Mouse (Mus musculus) heart, embryonic 10.5 days (tissue): ENCODE data around the gene Cenpm. TPM values are rescaled to one million over a fixed set of nuclear protein-coding genes. Genes with fewer than 3 reads are reported as not detected.
"Not testable (repeated sequence)": the region's sequence is repeated elsewhere in the genome, so short reads cannot be mapped to it uniquely, and the experiment has no call there.

Experiments
- DNase-seq: peaks from one replicate; pipeline ENCODE4 v3.0.0-alpha.2; 2017; ENCODE audit warnings: low spot score
- H3K27ac ChIP-seq: fragments of 300-500 bp; sonication (generic); 2 replicates; pipeline ENCODE4 v1.5.1; 2016; ENCODE audit warnings: mild to moderate bottlenecking
- H3K27me3 ChIP-seq: fragments of 300-500 bp; sonication (generic); 2 replicates; pipeline ENCODE4 v1.6.1; 2016; ENCODE audit warnings: mild to moderate bottlenecking; ENCODE audit not compliant: poor library complexity, insufficient read depth, severe bottlenecking
- H3K36me3 ChIP-seq: fragments of 300-500 bp; sonication (generic); 2 replicates; pipeline ENCODE4 v1.6.1; 2016; ENCODE audit warnings: mild to moderate bottlenecking, moderate library complexity
- H3K4me1 ChIP-seq: fragments of 300-500 bp; sonication (generic); 2 replicates; pipeline ENCODE4 v1.6.1; 2016; ENCODE audit warnings: mild to moderate bottlenecking
- H3K4me3 ChIP-seq: fragments of 300-500 bp; sonication (generic); 2 replicates; pipeline ENCODE4 v1.5.1; 2016; ENCODE audit warnings: mild to moderate bottlenecking, moderate library complexity
- H3K9me3 ChIP-seq: fragments of 300-500 bp; sonication (generic); 2 replicates; pipeline ENCODE4 v1.6.1; 2016; ENCODE audit warnings: mild to moderate bottlenecking, moderate library complexity
- WGBS: fragments of 180-500 bp; shearing (Covaris S2); methylation state at CpG from one replicate; pipeline ENCODE4 v1.1.7; 2016; 5-methylcytosine and 5-hydroxymethylcytosine counted together
- polyA plus RNA-seq: library from polyadenylated mRNA; unstranded; fragments of >200 nt; fragmentation: Nextera tagmentation; extraction: Ambion mirVana; gene quantifications from 2 replicates; pipeline ENCODE4 v1.2.1, GENCODE M21; 2016

Cenpm gene
- polyA plus RNA-seq, 1 experiment from 2014 or later = 58.1 TPM

DNA sequence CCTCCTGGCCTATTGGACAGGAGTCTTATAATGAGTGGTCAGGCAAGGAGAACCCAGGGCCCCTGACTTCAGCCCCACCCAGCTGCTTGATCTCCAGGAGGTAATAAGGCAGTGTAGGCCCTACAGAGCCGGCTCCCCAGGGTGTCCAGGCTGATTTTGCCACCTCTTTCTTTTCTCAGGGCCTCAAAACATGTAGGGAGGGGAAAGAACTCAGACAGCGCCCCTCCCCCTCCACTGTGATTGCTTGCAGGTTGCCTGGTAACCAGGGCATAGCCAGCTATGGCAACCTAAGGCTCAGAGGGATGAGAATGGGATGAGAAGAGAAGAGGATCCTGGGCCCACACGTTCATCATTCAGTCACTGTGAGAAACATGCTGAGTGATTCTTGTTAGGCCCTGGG is 23.6 kb upstream of the Cenpm start:
- H3K4me3 ChIP-seq = no peak overlapping the region
- DNase-seq = no peak
- no peaks in the 10 kb centered on the region for H3K9me3 ChIP-seq
- no peaks in the 10 kb centered on the region for H3K36me3 ChIP-seq
- peaks cover 29% of the 10 kb centered on the region for H3K4me1 ChIP-seq
- WGBS = 16% methylated on average over 3 of the region's 3 CpGs
- H3K27me3 ChIP-seq = peaks cover 42% of the 10 kb centered on the region
- H3K27ac ChIP-seq = no peak overlapping the region

DNA sequence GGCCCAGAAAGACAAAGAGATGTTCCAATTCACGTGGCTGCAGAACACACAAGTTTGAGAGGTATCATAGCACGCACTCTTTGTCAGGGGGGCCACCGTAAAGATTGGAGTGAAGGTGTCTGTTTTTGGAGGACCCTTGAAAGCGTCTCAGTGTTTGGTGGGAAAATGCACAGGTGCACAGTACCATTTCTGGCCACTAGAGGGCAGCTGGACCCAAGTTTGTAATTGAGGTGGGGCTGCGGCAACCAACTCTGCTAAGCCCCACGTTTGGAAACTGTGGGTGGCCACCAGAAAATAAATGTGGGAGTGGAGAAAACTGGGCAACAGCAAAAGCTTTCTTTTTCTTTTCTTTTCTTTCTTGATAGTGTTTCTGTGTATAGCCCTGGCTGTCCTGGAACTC is 21.8 kb upstream of the Cenpm start:
- no peak for DNase-seq
- H3K4me1 ChIP-seq = peaks cover 35% of the 10 kb centered on the region
- H3K9me3 ChIP-seq = no peaks in the 10 kb centered on the region
- H3K27me3 ChIP-seq = peaks cover 23% of the 10 kb centered on the region
- no peak overlapping the region for H3K27ac ChIP-seq
- H3K36me3 ChIP-seq = no peaks in the 10 kb centered on the region
- no peak overlapping the region for H3K4me3 ChIP-seq
- 11% methylated on average over 6 of the region's 6 CpGs for WGBS

DNA sequence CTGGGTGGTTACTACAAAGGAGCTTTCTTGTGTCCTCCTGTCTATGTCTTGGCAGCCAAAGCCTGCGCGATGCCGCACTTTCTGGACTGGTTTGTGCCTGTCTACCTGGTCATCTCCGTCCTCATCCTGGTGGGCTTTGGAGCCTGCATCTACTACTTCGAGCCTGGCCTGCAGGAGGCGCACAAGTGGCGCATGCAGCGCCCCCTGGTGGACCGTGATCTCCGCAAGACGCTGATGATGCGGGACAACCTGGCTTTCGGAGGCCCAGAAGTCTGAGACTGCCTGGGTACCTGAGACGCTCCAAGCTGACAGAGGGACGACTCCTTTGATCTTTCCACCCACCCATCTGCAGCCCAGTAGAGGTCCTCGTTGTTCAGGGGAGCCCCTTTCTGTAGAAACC is 15.0 kb upstream of the Cenpm start:
- Histone ChIP-seq H3K4me3 (no peak overlapping the region), H3K27me3 (peaks cover 49% of the 10 kb centered on the region), H3K36me3 (no peaks in the 10 kb centered on the region), H3K9me3 (no peaks in the 10 kb centered on the region), H3K27ac (no peak overlapping the region), H3K4me1 (peaks cover 16% of the 10 kb centered on the region)
- peak; percentile 86 for DNase-seq
- WGBS = 9% methylated on average over 16 of the region's 16 CpGs

DNA sequence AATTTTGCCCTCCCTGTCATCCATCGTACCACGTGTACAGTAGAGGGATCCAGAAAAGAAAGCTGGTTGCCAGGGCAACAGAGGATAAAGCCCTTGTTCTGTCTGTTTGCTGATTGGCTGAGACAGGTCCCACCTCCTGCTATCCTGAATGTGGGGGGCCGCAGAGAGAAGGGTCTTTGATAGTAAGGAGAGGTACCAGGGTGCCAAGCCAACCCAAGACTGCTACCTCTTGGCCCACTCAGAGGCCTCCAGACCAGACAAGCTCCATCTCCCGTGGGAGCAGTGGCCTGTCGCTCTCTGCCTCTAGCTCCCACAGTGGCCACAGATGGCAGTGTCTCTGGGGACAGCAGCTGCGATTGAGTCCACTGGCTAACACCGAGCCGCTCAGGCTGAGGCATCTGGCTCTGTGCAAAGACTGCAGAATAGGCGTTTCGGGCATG is 11.4 kb upstream of the Cenpm start:
- WGBS = 24% methylated on average over 10 of the region's 10 CpGs

DNA sequence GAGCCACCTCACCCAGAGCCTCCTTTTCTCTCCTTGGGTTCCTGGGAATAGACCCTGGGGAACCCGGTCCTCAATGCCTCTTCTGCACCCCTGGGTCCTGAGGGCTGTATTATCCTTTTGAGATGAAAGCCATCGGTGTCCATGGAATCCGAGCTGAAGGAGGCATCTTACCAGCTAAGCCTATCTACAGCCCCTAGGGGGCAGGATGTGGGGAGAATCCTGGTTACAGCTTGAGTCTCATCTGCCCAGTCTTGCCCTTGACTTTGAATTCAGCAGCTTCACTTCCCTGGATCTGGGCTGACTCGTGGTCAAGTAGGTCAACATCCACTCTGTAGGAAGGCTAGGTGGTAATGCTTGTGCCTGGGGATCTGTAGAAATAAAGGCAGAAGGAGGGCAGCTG is 10.7 kb upstream of the Cenpm start:
- H3K36me3 ChIP-seq = no peaks in the 10 kb centered on the region
- peaks cover 8% of the 10 kb centered on the region for H3K4me1 ChIP-seq
- DNase-seq = no peak
- 53% methylated on average over 4 of the region's 4 CpGs for WGBS
- no peak overlapping the region for H3K4me3 ChIP-seq
- H3K27me3 ChIP-seq = peaks cover 41% of the 10 kb centered on the region
- no peaks in the 10 kb centered on the region for H3K9me3 ChIP-seq
- no peak overlapping the region for H3K27ac ChIP-seq

More for the DNA sequence above, 11.4 kb upstream of the Cenpm start:
- Histone ChIP-seq H3K4me1 (peaks cover 8% of the 10 kb centered on the region), H3K4me3 (no peak overlapping the region), H3K36me3 (no peaks in the 10 kb centered on the region), H3K9me3 (no peaks in the 10 kb centered on the region), H3K27ac (no peak overlapping the region), H3K27me3 (peaks cover 46% of the 10 kb centered on the region)
- DNase-seq = no peak

DNA sequence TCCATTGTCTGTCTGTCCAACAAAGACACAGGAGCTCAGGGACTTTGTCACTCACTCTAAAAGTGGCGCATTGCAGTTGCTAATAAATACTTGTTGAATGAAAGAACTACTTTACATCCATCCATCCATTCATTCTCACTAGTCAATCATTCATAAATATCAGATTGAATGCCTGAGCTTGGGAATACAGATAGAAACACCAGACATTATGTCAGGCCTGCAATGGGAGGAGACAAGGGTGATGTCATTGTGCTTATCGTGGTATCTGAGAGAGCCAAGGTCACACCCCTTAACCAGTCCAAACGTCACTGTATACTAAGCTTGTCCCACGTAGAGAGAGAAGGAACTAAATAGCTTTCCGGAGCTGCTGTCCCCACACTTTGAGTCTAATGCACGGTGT is 7.5 kb upstream of the Cenpm start, which contains the start of gene 1500009C09Rik:
1500009C09Rik (plus strand) TSS at position 301 of the 400 bp plus-strand sequence.
- WGBS = 78% methylated on average over 6 of the region's 6 CpGs
- Histone ChIP-seq H3K36me3 (no peaks in the 10 kb centered on the region), H3K27ac (no peak within 1 kb of the TSS), H3K9me3 (no peaks in the 10 kb centered on the region), H3K4me3 (no peak within 1 kb of the TSS), H3K27me3 (peaks cover 13% of the 10 kb centered on the region), H3K4me1 (peaks cover 8% of the 10 kb centered on the region)
- no peak for DNase-seq

DNA sequence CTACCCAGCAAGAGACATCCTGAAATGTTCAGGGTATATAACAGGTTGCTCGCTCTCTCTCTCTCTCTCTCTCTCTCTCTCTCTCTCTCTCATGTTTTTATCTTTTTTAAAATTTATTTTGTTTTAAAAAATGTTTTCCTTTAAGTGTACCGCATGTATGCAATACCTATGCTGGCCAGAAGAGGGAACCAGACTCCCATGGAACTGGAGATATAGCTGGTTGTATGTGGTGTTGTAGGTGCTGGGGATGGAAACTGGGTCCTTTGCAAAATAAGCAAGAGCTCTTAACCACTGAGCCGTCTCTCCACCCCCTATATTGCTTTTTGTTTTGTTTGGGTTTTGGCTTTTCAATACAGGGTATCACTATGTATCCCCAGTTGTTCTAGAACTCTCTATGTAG is 7.0 kb upstream of the Cenpm start:
- DNase-seq = no peak
- no peak overlapping the region for H3K27ac ChIP-seq
- peaks cover 13% of the 10 kb centered on the region for H3K27me3 ChIP-seq
- peaks cover 8% of the 10 kb centered on the region for H3K4me1 ChIP-seq
- H3K9me3 ChIP-seq = no peaks in the 10 kb centered on the region
- no peak overlapping the region for H3K4me3 ChIP-seq
- 94% methylated on average over 3 of the region's 3 CpGs for WGBS
- no peaks in the 10 kb centered on the region for H3K36me3 ChIP-seq

DNA sequence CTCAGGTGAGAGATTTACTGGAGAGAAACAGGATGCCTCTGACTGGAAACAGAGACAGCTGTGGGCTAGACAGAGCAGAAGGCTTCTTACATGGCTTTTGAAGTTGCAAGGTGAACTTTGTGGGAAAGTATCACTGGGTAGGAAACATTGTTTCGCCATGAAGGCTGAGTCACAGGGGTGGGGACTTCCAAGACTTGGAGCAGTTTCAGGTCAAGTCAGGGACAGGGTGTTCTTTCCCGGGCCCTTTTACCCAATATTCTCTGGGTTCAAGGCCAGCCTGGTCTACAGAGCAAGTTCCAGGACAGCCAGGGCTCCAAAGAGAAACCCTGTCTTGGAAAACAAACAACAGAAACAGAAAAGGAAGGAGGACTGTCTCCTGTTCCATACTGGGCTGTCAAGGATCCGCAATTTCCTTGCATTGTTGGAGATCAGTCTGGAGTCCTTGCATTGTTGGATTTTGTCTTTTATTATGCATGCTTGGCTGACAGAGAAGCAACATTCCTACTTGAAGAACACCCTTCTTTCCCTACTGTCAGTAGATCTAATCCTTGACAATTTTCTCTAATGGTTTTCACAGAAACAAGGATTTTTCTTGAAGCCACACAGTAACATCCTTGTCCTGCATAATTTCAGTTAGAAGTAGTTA is 2.7 kb upstream of the Cenpm start:
- Histone ChIP-seq H3K36me3 (no peaks in the 10 kb centered on the region), H3K4me3 (no peak overlapping the region), H3K27ac (no peak overlapping the region), H3K27me3 (no peaks in the 10 kb centered on the region), H3K4me1 (peaks cover 7% of the 10 kb centered on the region), H3K9me3 (no peaks in the 10 kb centered on the region)
- WGBS = 78% methylated on average over 3 of the region's 3 CpGs
- DNase-seq = no peak

DNA sequence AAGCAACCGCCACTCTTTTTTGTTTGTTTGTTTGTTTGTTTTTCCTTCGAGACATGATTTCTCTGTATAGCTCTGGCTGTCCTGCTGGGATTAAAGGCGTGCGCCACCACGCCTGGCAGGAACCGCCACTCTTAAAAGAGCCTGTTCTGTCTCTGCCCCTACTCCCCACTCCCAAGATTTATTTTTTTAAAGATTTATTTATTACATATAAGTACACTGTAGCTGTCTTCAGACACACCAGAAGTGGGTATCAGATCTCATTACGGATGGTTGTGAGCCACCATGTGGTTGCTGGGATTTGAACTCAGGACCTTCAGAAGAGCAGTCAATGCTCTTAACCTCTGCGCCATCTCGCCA is 235 bp upstream of the Cenpm start:
- WGBS = 24% methylated on average over 9 of the region's 9 CpGs

DNA sequence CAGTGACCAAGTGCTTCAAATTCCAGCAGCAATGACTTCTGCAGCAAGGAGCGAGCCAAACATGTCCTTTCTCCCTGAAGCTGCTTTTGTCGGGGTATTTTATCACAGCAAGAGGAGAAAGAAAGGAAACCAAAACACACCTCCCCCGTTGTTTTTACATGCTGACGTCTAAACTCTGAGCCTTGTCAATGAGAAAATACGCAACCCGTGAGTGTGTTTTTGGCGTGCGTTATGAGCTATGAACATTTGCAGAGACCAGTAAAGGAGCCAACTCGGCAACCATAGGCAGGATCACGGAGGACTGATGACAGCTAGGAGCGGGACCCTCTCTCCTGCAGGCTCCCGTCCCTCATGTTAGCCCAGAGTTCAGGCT is 820 bp downstream of the Cenpm start:
- H3K27me3 ChIP-seq = no peaks in the 10 kb centered on the region
- peak overlapping the region; percentile 92 for H3K27ac ChIP-seq
- H3K4me1 ChIP-seq = peaks cover 7% of the 10 kb centered on the region
- peaks cover 12% of the 10 kb centered on the region; the same call in 1 of the 2 replicates for H3K36me3 ChIP-seq
- no peak for DNase-seq
- WGBS = 8% methylated on average over 12 of the region's 12 CpGs
- peak overlapping the region; percentile 82 for H3K4me3 ChIP-seq
- H3K9me3 ChIP-seq = no peaks in the 10 kb centered on the region

More for the DNA sequence above, 235 bp upstream of the Cenpm start:
- DNase-seq, H3K36me3 ChIP-seq, H3K4me1 ChIP-seq, H3K27me3 ChIP-seq, H3K9me3 ChIP-seq: not testable (repeated sequence)
- H3K4me3 ChIP-seq = peak overlapping the region; percentile 82
- H3K27ac ChIP-seq = peak overlapping the region; percentile 92

DNA sequence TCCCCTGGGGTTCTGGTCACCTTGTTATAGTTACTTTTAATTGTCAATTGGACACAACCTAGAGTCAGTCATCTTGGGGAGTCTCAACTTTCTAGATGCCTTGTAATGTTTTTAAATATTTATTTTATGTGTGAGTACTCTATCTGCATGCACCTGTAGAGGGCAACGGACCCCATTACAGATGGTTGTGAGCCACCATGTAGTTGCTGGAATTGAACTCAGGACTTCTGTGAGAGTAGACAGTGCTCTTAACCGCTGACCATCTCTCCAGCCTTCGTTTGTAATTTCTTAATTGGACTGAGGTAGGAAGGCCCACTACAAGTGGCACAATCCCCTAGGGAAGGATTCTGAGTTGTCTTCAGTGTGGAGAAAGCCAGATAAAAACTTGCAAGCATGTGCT is 1.2 kb downstream of the Cenpm start:
- no peak for DNase-seq

DNA sequence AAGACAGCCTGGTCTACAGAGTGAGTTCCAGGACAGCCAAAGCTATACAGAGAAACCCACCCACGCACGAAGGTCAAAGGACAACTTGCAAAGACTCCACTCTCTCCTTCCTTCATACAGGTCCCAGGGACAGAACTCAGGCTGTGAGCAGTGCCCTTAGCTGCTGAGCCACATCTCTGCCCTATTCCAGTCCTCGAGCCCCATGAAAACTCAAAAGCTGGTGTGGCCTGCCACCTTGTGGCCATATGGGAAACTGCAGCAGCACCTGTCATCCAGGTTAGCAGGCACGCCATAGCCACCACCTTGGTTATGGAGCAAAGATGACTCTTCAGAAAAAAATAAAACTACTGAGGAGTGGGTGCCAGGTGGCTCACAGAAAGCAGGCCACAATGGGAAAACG is 8.0 kb downstream of the Cenpm start:
- DNase-seq = peak; percentile 92
- Histone ChIP-seq H3K27ac (no peak overlapping the region), H3K4me3 (no peak overlapping the region), H3K4me1 (peaks cover 17% of the 10 kb centered on the region), H3K36me3 (peaks cover 35% of the 10 kb centered on the region; the same call in 1 of the 2 replicates), H3K9me3 (no peaks in the 10 kb centered on the region), H3K27me3 (peaks cover 12% of the 10 kb centered on the region)
- WGBS = 19% methylated on average over 5 of the region's 5 CpGs

More for the DNA sequence above, 1.2 kb downstream of the Cenpm start:
- H3K27me3 ChIP-seq = no peaks in the 10 kb centered on the region
- H3K27ac ChIP-seq = peak overlapping the region; percentile 92; the same call in 1 of the 2 replicates
- peaks cover 7% of the 10 kb centered on the region for H3K4me1 ChIP-seq
- H3K36me3 ChIP-seq = peaks cover 14% of the 10 kb centered on the region; the same call in 1 of the 2 replicates
- no peaks in the 10 kb centered on the region for H3K9me3 ChIP-seq
- WGBS = 81% methylated on average over 3 of the region's 3 CpGs
- peak overlapping the region; percentile 82 for H3K4me3 ChIP-seq

DNA sequence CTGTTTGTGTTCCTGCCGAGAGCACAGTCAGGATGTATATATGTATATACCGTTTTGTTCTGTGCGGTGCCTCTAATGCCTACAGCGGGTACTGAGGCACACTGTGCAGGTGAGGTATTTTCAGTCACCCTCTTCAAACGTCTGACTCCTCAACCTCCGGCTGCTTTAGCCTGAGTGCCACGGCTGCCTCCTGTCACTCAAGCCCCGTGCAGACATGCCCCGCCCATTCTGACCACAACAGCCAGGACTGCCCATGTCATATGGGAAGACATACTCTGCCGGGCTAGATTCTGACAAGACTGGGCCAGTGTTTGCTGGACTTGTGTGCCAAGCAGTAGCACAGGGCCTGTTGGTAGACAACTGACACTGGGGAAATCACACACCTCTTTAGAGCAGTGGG is 8.9 kb downstream of the Cenpm start:
- Histone ChIP-seq H3K4me1 (peaks cover 21% of the 10 kb centered on the region), H3K36me3 (peaks cover 29% of the 10 kb centered on the region; the same call in 1 of the 2 replicates), H3K27me3 (peaks cover 17% of the 10 kb centered on the region), H3K9me3 (no peaks in the 10 kb centered on the region), H3K4me3 (no peak overlapping the region), H3K27ac (no peak overlapping the region)
- whole genome bisulfite sequencing = 53% methylated on average over 10 of the region's 10 CpGs
- DNase-seq = peak; percentile 83

DNA sequence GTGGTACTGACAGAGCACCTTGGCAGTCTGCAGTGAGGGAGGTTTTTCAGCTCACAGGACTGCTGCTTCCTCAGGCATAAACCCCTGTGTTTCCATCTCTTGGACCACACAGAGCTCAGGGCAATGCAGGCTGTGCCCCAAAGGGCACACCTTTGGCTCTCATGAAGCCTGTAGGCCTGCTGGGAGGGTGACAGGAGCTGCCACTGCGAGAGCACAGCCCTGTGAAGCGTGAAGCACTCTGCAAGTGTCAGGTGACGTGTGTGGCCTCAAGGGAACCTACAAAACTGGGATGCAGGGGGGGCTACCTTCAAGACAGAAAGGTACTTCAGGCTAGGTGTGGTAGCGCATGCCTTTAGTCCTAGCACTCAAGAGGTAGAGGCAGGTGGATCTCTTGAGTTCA is 11.9 kb downstream of the Cenpm start:
- no peak for DNase-seq
- Histone ChIP-seq H3K4me1 (peaks cover 36% of the 10 kb centered on the region), H3K36me3 (peaks cover 14% of the 10 kb centered on the region; the same call in 1 of the 2 replicates), H3K9me3 (no peaks in the 10 kb centered on the region), H3K27ac (no peak overlapping the region; the same call in 1 of the 2 replicates), H3K4me3 (no peak overlapping the region), H3K27me3 (peaks cover 32% of the 10 kb centered on the region)
- 69% methylated on average over 4 of the region's 4 CpGs for WGBS
